Mouse (Mus musculus): ENCODE data around the gene Gucy2e. TPM values are rescaled to one million over a fixed set of nuclear protein-coding genes. Genes with fewer than 3 reads are reported as not detected.

Gucy2e gene
- polyA plus RNA-seq, 2 experiments = not detected

- Histone ChIP-seq H3K9me3 (ENCODE audit: control insufficient read depth, low read length) (no peaks in the 10 kb centered on the region), H3K27me3 (ENCODE audit: control insufficient read depth, insufficient read depth, low read length) (no peaks in the 10 kb centered on the region), H3K4me1 (replicated peaks; ENCODE audit: control insufficient read depth in 2 of 2, insufficient read depth in 2 of 2, low read length in 1 of 2) (no peaks in the 10 kb centered on the region), H3K36me3 (replicated peaks; ENCODE audit: control insufficient read depth, insufficient read depth, low read depth) (no peaks in the 10 kb centered on the region), H3K4me3 (ENCODE audit: insufficient read depth in 1 of 2, low read depth in 2 of 2, low read length in 2 of 2) (no peak overlapping the region), H3K9ac (replicated peaks) (no peak overlapping the region), H3K27ac (no peak overlapping the region), H3K4me2 (ENCODE audit: low read depth) (no peak overlapping the region)
- TF ChIP-seq CTCF (IDR thresholded peaks at IDR 0.05; ENCODE audit: low read depth) (no peak), EP300 (IDR thresholded peaks at IDR 0.05; ENCODE audit: low read depth) (no peak)
- ATAC-seq (ENCODE audit: insufficient read depth) (no peak), DNase-seq (ENCODE audit: low read depth in 3 of 3, low spot score in 3 of 3) (no peak)
- 69% methylated on average over 3 of the region's 3 CpGs for WGBS (ENCODE audit: insufficient replicate concordance)
Measured at GRCm38 (mm10) chr11:69249131-69249530, 12.3 kb upstream of the Gucy2e start.

- no peaks in the 10 kb centered on the region for H3K36me3 ChIP-seq (replicated peaks; ENCODE audit: control insufficient read depth, insufficient read depth, low read depth)
- no peak overlapping the region for H3K9ac ChIP-seq (replicated peaks)
- H3K4me1 ChIP-seq (replicated peaks; ENCODE audit: control insufficient read depth in 2 of 2, insufficient read depth in 2 of 2, low read length in 1 of 2) = no peaks in the 10 kb centered on the region
- no peak overlapping the region for H3K27ac ChIP-seq
- ATAC-seq (ENCODE audit: insufficient read depth) (no peak), DNase-seq (ENCODE audit: low read depth in 3 of 3, low spot score in 3 of 3) (no peak)
- 8% methylated on average over 2 of the region's 2 CpGs for WGBS (ENCODE audit: insufficient replicate concordance)
- H3K4me3 ChIP-seq (ENCODE audit: insufficient read depth in 1 of 2, low read depth in 2 of 2, low read length in 2 of 2) = no peak overlapping the region
- H3K27me3 ChIP-seq (ENCODE audit: control insufficient read depth, insufficient read depth, low read length) = no peaks in the 10 kb centered on the region
- H3K9me3 ChIP-seq (ENCODE audit: control insufficient read depth, low read length) = no peaks in the 10 kb centered on the region
- TF ChIP-seq CTCF (IDR thresholded peaks at IDR 0.05; ENCODE audit: low read depth) = no peak
- no peak for TF ChIP-seq EP300 (IDR thresholded peaks at IDR 0.05; ENCODE audit: low read depth)
- H3K4me2 ChIP-seq (ENCODE audit: low read depth) = no peak overlapping the region
Measured at GRCm38 (mm10) chr11:69245643-69246042, 8.8 kb upstream of the Gucy2e start.

GRCm38 (mm10) chr11:69244911-69245310 lies 8.1 kb upstream of the Gucy2e start:
- no peak overlapping the region for H3K4me2 ChIP-seq (ENCODE audit: low read depth)
- no peaks in the 10 kb centered on the region for H3K4me1 ChIP-seq (replicated peaks; ENCODE audit: control insufficient read depth in 2 of 2, insufficient read depth in 2 of 2, low read length in 1 of 2)
- WGBS (ENCODE audit: insufficient replicate concordance) = 8% methylated on average over 2 of the region's 2 CpGs
- ATAC-seq (ENCODE audit: insufficient read depth) (no peak), DNase-seq (ENCODE audit: low read depth in 3 of 3, low spot score in 3 of 3) (no peak)
- H3K27ac ChIP-seq = no peak overlapping the region
- no peak overlapping the region for H3K4me3 ChIP-seq (ENCODE audit: insufficient read depth in 1 of 2, low read depth in 2 of 2, low read length in 2 of 2)
- no peaks in the 10 kb centered on the region for H3K9me3 ChIP-seq (ENCODE audit: control insufficient read depth, low read length)
- no peak overlapping the region for H3K9ac ChIP-seq (replicated peaks)
- no peaks in the 10 kb centered on the region for H3K27me3 ChIP-seq (ENCODE audit: control insufficient read depth, insufficient read depth, low read length)
- TF ChIP-seq EP300 (IDR thresholded peaks at IDR 0.05; ENCODE audit: low read depth) = no peak
- peak; percentile 47 for TF ChIP-seq CTCF (IDR thresholded peaks at IDR 0.05; ENCODE audit: low read depth)
- no peaks in the 10 kb centered on the region for H3K36me3 ChIP-seq (replicated peaks; ENCODE audit: control insufficient read depth, insufficient read depth, low read depth)

- Histone ChIP-seq H3K4me1 (replicated peaks; ENCODE audit: control insufficient read depth in 2 of 2, insufficient read depth in 2 of 2, low read length in 1 of 2) (peaks cover 0 to 4% of the 10 kb centered on the region in 2 experiments; a peak in 2 of 4 replicates), H3K9ac (replicated peaks) (no peak overlapping the region), H3K36me3 (replicated peaks; ENCODE audit: control insufficient read depth, insufficient read depth, low read depth) (no peaks in the 10 kb centered on the region), H3K27ac (no peak overlapping the region), H3K4me3 (ENCODE audit: insufficient read depth in 1 of 2, low read depth in 2 of 2, low read length in 2 of 2) (peak overlapping the region in 1 of 2 experiments; percentile 39; a peak in 2 of 4 replicates), H3K27me3 (ENCODE audit: control insufficient read depth, insufficient read depth, low read length) (peaks cover 36% of the 10 kb centered on the region), H3K4me2 (ENCODE audit: low read depth) (peak overlapping the region; percentile 55), H3K9me3 (ENCODE audit: control insufficient read depth, low read length) (no peaks in the 10 kb centered on the region)
- 8% methylated on average over 51 of the region's 51 CpGs for WGBS (ENCODE audit: insufficient replicate concordance)
- no peak for DNase-seq (ENCODE audit: low read depth in 3 of 3, low spot score in 3 of 3)
- no peak for ATAC-seq (ENCODE audit: insufficient read depth)
- TF ChIP-seq EP300 (IDR thresholded peaks at IDR 0.05; ENCODE audit: low read depth) = no peak
- TF ChIP-seq CTCF (IDR thresholded peaks at IDR 0.05; ENCODE audit: low read depth) = no peak
Measured at GRCm38 (mm10) chr11:69236061-69236925, 543 bp downstream of the Gucy2e start.

- TF ChIP-seq CTCF (IDR thresholded peaks at IDR 0.05; ENCODE audit: low read depth) = peak; percentile 47; the same call in 1 of the 2 replicates
- TF ChIP-seq EP300 (IDR thresholded peaks at IDR 0.05; ENCODE audit: low read depth) = no peak
- Histone ChIP-seq H3K4me1 (replicated peaks; ENCODE audit: control insufficient read depth in 2 of 2, insufficient read depth in 2 of 2, low read length in 1 of 2) (peaks cover 0 to 4% of the 10 kb centered on the region in 2 experiments; a peak in 2 of 4 replicates), H3K9me3 (ENCODE audit: control insufficient read depth, low read length) (no peaks in the 10 kb centered on the region), H3K4me3 (ENCODE audit: insufficient read depth in 1 of 2, low read depth in 2 of 2, low read length in 2 of 2) (peak overlapping the region; percentile 3 to 39), H3K27ac (no peak overlapping the region), H3K9ac (replicated peaks) (no peak overlapping the region), H3K36me3 (replicated peaks; ENCODE audit: control insufficient read depth, insufficient read depth, low read depth) (no peaks in the 10 kb centered on the region), H3K4me2 (ENCODE audit: low read depth) (peak overlapping the region; percentile 55), H3K27me3 (ENCODE audit: control insufficient read depth, insufficient read depth, low read length) (peaks cover 36% of the 10 kb centered on the region)
- peak; percentile 42 to 58 (median 45) for DNase-seq (ENCODE audit: low read depth in 3 of 3, low spot score in 3 of 3)
- peak; percentile 72; the same call in 1 of the 2 replicates for ATAC-seq (ENCODE audit: insufficient read depth)
- 3% methylated on average over 33 of the region's 33 CpGs for WGBS (ENCODE audit: insufficient replicate concordance)
Measured at GRCm38 (mm10) chr11:69235285-69236060, 1.4 kb downstream of the Gucy2e start.
